Mouse (Mus musculus) megakaryocyte-erythroid progenitor cell, adult 5-6 weeks (primary cell): Measurements from ENCODE around the gene Map9. TPM values are rescaled to one million over a fixed set of nuclear protein-coding genes. Genes with fewer than 3 reads are reported as not detected.
"Not testable (repeated sequence)": the region's sequence is repeated elsewhere in the genome, so short reads cannot be mapped to it uniquely, and the experiment has no call there.

Experiments
- ATAC-seq: replicated peaks from 2 replicates; pipeline ENCODE4 v1.8.0; 2016; ENCODE audit warnings: mild to moderate bottlenecking, inconsistent platforms; ENCODE audit not compliant: severe bottlenecking, poor library complexity, low FRiP score, low TSS enrichment
- total RNA-seq, 2 experiments: library from RNA; stranded (forward) in 1 of 2; stranded (reverse) in 1 of 2; fragments of 200-1000, 215-1000 nt in 1 of 2; fragments of >200 nt in 1 of 2; fragmentation: Nextera tagmentation in 1 of 2; gene quantifications; 2 replicates each; pipeline ENCODE4 v1.2.3; 2014 to 2017

Gene Map9
- 0.09 and 0.15 TPM in 2 replicates for total RNA-seq (2014; fragmentation: Nextera tagmentation)
- total RNA-seq (2017): 0.56 and 2.2 TPM in 2 replicates

DNA sequence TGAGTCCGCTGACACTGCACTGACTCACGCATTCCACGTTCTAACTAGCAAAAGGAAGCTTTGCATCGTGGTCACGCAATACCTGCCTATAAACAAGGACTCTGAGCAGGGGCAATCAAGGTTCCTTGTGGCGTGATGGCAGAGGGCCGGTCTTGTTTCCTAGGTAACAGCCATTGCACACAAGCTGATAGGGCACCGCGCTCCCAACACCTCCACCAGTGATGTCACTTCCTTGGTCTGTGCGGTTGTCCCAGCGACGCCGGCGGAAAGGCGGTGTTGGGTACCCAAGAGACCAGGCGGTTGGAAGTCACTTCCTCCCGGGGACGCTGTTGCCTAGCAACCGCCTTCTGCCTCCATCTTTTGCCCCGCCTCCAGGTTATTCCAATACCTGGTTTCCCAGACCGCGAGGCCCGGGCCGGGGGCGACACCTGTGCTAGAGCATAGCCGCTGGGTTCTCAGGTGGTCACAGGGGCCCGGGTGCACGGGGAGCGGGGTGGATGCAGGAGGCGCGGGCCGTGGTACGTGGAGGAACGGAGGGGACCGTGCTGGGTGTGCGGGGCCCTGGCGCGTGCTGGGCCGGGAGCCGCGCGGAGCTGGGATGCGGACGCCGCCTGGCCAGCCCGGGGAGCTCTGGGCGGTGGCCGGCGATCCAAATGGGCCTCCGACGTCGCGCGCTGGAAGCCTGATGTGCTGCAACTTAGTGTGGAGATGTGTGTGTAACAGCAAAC lies at the start of gene Map9:
Gene Map9, plus strand, starts transcription at position 248 of the 728 bp plus-strand sequence.
- ATAC-seq: peak; percentile 99

- ATAC-seq: no peak
These were observed 42.1 kb upstream of the Map9 start for GRCm38 (mm10) chr3:82315728-82316127.

DNA sequence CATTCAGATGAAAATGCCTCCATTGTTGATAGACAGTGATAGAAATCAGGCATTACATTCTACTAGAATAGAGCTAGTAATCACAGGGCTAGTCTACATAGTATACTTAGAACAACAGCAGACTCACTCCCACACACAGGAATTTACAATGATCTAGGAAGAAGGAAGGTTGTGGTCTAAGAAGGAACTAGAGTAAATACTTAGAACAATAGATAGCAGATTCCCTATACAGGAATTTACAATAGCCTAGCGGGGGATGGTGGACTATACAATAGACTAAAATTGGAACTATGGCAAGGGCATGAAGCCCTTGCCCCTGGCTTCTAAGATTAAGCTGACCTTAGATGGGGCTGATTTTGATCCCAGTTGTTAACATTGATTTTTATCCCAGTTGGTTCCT lies 31.1 kb upstream of the Map9 start:
- not testable (repeated sequence) for ATAC-seq

- no peak for ATAC-seq
These were observed 25.8 kb upstream of the Map9 start for GRCm38 (mm10) chr3:82332067-82332466.

DNA sequence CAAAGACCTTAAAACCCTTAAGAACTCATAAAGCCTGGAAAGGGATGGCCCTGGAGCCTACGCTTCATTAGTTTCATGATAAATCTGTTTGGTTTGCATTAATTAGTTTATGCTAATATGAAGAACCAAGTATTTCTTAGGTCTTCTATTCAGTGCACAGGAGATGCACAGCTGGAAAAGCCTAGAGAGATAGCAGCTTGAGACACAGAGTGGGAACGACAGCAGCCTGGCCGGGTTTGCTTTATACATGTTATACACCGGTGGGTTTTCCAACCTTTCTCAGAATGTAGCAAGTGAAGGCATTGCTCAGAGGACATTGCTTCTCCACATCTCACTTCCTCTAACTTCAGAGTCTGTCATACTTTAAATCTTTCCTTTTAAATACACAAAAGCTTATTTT lies 25.3 kb upstream of the Map9 start:
- ATAC-seq: no peak

- ATAC-seq: peak; percentile 80
These were observed 24.5 kb upstream of the Map9 start for GRCm38 (mm10) chr3:82333128-82333969.

DNA sequence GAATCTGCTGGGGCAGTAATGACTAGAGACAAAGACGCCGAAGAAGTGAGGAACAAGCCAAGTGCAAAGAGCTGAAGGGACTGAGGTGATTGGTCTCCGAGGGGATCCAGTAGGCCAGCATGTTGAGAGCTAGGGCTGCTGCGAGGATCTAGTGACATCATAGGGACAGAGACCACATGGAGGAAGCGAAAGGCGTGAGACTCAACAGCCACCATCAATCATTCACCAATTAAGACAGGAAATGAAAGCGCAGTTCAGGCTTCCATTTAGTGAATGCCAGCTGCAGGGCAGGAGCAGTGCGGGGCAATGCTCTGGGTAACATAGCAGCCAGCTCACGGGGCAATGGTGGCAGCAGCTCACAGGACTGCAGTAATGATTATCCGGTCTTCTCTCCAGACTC lies 17.7 kb upstream of the Map9 start:
- no peak for ATAC-seq

DNA sequence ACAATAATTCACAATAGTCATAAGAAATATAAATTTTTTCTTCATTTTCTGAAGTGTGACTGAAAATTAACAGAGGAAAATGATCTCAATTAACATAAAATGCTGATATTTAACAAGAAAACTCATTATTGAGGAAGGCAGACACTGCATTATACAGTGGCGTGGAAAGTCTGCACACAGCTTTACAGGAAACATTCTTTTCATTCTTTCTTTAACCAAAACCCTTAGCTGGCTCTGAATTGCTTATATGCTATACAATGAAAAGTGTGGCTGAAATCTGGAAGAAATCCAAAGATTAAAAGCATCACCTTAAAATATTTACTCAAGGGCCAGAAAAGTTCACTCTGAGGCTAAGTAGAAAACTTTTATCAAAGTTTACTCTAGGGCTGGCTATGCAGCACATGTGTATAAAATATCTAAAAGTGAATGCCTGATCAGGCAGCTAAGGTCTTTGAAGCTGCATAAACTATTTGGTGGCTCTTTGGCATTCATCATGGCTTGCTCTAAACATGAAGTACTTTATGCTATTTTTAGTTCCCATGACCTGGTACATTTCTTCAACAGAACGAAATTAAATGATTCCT lies 9.5 kb upstream of the Map9 start:
- ATAC-seq: no peak

DNA sequence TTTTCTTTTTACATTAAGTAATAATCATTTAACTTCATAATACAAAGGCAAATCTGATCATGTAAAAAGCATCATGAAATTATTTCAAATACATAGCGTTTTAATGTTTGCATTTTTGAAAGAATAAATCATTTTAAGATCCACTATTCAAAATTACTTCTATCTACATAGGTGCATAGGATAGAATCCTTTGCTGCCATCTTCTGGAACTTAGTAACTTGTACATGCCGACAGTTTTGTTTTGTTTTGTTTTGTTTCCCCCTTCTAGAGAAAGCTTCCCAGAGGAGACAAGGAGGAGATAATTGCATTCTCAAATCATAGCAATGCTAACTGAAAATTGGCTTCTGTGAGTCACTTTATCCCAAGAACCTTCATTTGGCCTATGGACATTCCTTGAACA lies 7.5 kb upstream of the Map9 start:
- no peak for ATAC-seq

DNA sequence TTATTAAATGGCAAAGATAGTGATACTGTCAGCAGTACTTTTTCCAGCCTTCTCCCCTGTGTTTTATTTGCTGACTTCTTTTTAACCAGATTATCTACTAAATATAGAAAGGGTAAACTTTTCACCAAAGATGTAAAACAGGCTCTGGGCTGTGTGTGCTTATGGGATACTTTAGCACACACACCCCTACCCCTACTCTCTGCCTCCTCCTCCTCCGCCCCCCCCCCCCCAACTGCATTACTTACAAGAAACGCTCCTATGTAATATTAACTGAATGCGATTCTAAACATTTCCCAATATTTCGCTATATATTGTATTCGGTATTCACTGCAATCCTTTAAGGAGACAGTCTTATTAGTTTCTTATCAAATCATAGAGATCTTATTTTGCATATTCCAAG lies 504 bp upstream of the Map9 start:
- no peak for ATAC-seq

GRCm38 (mm10) chr3:82359036-82359435 lies 1.2 kb downstream of the Map9 start:
- ATAC-seq: no peak

DNA sequence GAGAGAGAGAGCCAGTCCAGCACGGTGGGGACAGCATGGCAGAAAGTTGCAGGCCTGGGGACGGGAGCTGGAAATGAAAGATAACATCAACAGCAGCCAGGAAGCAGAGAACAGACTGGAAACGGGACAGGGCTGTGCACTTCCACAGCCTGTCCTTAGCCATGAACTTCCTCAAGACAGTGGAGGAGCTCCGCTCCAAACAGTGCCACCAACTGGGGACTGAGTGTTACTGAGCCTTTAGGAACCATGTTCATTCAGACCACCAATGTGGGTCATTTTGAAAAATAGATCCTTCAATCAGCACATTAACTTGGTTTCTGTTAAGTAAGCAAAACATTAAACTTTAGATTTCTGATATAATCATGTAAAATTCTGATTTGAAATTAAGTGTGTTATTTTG lies 4.6 kb downstream of the Map9 start:
- ATAC-seq: peak; percentile 66; the same call in 1 of the 2 replicates

DNA sequence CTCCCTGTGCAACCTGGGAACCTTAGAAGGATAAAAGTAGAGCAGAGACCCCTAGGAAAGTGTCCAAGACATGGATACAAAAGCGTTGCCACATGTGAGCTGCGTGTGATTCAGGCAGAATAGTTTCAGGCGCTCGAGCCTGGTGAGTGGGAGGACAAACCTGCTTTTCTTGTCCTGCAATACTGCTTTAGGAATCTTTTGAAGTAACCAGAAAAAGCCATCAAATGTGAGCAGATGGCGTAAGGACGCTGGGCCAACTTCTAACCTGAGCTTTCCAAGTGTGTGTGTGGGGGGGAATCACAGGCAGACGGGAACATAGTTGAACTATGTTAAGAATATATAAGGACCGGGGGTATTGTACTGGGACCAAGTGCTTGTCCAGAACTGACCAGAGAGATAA lies 6.7 kb downstream of the Map9 start:
- ATAC-seq: no peak

- peak; percentile 80 for ATAC-seq
These were observed 7.1 kb downstream of the Map9 start for GRCm38 (mm10) chr3:82364988-82365387.

DNA sequence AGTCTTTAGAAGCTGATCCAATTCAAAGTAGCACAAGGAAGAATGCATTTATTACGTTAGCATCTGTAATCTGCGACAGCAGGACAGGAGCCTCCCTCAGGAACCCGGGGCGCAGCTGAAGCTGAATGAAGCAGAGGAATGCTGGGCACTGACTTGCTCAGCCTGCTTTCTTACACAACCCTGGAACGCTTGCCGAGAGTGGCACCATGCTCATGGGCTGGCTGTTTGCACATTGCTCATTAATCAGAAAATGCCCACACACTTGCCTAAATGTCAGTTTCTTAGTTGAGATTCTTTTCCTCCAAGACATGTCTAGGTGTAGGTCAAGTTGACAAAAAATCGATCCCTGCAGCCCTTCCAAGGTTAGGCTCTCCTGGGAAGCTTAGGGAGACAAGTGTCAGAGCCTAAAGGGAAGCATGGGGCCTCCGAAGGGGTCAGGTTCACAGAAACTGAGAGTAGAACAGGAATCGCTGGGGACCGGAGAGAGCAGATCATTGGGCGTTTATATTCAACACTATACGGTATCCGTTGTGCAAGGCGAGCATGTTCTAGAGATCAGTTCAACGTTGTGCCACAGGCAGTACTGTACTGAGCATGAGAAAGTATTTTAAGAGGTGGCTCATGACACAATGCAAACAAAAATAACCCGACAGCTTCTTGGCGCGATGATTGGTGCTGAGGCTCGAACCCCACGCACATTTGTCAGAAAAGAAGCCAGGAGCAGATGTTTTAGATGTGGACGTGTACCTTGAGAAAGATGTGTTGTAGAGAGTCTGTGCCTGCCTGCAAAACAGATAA lies 11.4 kb downstream of the Map9 start:
- ATAC-seq: no peak

DNA sequence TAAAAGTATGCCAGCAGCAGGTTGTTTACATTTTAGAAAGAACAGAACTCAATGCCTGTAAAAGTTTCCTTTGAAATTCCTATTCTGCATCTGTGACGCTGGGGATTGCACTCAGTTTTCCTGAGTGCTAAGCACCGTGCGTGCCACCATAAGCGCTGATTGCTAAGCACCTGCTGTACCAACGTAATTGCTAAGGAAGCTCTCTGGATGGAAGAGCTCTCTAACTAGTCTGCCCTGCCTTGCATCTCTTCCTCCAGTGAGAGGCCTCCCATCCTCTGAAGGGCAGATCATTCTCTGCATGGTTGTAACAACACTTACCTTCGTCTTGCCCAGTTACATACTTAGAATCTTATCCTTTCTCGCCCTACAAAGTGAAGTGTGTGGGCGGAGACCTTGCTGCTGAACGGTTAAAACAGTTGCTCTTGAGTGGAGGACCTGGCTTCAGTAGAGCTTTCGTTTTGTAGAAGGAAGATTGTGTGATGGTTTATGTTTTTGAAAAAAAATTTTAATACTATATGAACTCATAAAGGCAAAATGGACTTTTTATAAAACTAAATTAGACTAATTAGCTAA lies 12.7 kb downstream of the Map9 start:
- no peak for ATAC-seq

DNA sequence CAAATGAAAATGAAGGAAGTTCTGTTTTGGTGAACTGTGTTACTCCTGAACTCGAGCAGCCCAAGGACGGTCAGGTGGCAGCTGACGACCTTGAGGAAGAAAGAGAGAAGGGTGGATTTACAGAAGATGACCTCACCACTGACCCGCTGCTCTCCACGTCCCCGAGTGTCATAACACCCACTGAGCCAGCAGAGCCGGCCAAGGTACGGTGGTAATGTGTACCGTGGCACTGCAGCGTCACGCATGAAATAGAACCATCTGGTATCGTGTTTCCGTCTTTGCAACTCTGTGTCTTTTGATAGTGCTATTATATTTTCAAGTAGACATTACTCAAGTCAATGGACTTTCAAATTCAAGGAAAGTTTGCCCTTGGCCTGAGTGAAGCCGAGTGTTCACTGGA lies 19.1 kb downstream of the Map9 start:
- no peak for ATAC-seq

GRCm38 (mm10) chr3:82382325-82382724 lies 24.5 kb downstream of the Map9 start:
- ATAC-seq: no peak

GRCm38 (mm10) chr3:82385091-82385490 lies 27.2 kb downstream of the Map9 start:
- no peak for ATAC-seq
